Mouse (Mus musculus): Measurements from ENCODE around the gene Itga6.

The Itga6 gene

DNA sequence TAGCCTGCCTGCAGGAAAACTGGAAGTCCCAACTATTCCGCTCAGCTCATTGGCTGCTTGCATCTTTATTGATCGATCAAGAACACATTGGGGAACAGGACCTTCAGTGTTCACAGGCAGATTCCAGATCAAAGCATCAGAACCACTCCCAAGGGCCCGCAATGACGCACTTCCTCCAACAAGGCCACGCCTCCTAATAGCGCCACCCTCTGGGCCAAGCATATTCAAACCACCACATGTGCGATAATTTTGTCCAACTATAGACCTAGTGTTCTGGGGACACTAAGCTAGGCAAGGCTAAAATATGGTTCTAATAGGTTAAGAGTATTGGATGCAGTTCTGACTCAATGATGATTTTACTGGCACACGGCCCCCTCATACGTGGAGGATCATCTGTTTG is 15.7 kb downstream of the Itga6 start:
- no peak for DNase-seq (ENCODE audit: low read depth, low spot score)

- no peak for DNase-seq (ENCODE audit: low read depth, low spot score)
Measured at GRCm38 (mm10) chr2:71764525-71764924, 19.1 kb downstream of the Itga6 start.

DNA sequence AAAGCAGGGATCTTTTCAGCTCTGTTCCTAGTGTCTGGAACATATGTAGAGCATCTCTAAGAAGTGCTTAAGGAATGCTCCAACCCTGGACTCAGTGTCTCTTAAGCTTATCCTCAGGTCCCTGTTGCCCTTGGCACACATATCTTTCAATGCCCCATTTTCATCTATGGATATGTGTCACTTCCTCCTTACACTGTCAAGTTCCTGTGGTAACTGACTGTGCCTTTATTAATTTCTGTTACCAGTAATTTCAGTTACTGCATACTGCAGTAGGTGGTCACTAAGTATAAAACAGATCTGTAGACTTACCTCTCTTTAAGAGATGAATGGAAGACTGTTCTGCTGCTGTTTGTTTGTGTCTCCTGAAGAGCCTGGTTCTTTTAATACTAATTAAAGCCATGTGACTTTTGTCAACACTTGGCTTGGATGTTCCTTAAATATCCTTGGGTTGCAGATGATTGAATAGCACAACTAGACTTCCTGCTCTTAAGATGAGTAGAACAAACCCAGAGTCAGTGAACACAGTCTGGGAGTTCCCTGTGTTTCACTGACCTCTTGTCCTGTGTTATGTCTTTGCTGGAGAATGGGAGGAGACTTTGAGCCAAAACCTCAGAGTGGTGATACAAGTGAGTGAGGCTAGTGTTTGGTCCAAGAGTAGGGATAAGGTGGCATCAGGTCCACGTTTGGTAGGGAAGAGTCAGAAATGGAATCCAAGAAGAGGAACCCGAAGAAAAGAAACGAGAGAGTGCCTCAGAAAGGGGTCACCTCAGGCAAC is 19.7 kb downstream of the Itga6 start:
- DNase-seq (ENCODE audit: low read depth, low spot score): no peak

GRCm38 (mm10) chr2:71766007-71766406 is 20.6 kb downstream of the Itga6 start:
- DNase-seq (ENCODE audit: low read depth, low spot score): no peak

DNA sequence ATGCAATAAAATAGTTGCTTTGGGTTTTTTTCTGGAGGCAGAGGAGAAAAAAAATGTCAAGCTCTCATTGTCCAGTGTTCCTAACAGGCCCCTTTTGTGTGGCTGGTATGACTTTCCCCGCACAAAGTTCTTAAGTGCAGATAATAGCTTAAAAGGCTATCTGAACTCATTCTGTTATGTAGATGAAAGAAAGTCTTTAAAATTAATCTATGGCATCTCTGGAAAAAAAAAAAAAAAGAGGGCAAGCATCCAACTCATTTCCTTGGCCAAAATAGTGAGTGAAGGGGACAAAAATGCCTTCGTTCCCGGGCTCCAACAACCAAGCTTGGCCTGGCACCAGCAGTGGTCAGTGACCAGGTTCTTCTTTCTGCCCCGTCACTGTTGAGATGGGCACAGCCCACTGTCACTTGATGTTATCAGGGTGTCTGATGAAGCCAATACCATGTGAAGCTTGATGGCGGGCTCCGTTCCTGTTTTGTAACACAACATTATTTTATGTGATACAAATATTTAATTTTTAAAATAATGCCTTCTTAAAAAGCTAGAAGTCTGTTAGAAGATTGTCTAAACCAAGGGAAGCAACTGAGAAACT is 21.7 kb downstream of the Itga6 start:
- DNase-seq (ENCODE audit: low read depth, low spot score): no peak

GRCm38 (mm10) chr2:71771762-71772161 is 26.3 kb downstream of the Itga6 start:
- no peak for DNase-seq (ENCODE audit: low read depth, low spot score)

GRCm38 (mm10) chr2:71773714-71774113 is 28.3 kb downstream of the Itga6 start:
- no peak for DNase-seq (ENCODE audit: low read depth, low spot score)

DNA sequence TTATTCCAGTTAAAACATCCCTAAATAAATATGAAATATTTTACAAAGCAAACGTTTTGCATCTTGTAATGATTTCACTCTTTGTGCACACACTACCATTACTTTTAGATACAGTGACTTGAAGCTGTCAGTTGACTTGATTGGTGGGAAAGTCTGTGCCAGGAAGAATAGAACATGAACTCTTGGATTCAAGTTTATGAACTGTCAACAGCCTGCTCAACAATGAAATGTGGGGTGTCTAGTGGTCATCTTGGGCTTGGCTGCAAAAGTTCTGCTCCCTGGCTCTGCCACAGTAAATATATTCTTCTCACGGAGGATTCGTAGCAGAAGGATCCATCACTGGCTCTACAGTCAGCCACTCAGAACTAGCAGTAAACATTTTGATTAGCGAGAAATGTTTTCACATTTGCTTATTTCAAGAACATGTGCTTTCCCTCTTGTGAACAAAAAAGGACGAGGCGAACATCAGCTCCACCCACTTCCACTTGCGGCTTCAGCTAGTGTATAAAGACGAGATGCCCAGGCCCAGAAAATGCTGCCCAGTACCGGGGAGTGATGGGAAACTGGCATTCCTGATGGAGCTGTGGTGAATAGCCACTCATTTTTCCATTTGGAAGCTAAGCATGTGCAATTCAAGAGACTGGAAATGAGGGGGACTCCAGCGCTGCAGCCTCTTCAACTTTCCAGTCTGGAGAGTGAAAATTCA is 29.0 kb downstream of the Itga6 start:
- DNase-seq (ENCODE audit: low read depth, low spot score): no peak

DNA sequence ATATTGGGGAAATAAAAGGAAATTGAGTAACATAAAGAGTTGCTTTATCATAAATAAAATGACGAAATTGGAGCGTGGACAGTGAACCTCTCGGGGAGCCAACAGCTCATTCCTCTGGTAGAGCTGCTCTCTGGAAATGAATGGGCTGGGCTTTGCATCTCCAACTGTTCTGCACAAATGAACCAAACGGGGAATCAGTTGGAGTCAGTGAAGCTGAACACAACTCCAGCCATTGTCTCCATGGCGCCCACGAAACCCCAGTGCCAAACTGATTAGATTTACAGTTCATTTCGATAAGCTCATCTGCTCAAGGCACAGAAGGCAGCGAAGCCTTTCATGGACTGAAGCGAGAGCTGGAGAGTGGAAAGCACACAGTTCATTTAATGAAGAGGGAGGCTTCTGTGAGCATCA is 29.8 kb downstream of the Itga6 start:
- peak; percentile 52 for DNase-seq (ENCODE audit: low read depth, low spot score)

- peak; percentile 25 for DNase-seq (ENCODE audit: low read depth, low spot score)
Measured at GRCm38 (mm10) chr2:71779266-71779888, 34.0 kb downstream of the Itga6 start.

GRCm38 (mm10) chr2:71780016-71780415 is 34.6 kb downstream of the Itga6 start:
- peak; percentile 25 for DNase-seq (ENCODE audit: low read depth, low spot score)

DNA sequence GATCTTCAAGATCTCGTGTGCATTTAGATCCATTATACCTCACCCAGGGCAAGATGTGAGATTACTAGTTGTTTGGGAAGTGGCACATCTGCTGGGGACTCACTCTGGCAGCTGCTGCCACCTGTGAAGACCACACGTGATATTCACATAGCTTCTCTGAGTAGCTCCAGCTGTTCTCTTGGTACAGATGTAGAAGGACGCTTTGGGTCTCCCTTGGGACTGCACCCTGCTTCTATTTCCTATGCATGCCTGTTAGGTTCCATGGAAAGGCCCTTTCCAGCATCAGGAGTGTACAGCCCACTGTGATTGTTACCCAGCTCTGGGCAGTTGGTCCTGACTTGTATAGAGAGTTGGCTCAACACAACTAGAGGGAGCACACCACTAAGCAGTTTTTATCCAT is 39.8 kb downstream of the Itga6 start:
- no peak for DNase-seq (ENCODE audit: low read depth, low spot score)

DNA sequence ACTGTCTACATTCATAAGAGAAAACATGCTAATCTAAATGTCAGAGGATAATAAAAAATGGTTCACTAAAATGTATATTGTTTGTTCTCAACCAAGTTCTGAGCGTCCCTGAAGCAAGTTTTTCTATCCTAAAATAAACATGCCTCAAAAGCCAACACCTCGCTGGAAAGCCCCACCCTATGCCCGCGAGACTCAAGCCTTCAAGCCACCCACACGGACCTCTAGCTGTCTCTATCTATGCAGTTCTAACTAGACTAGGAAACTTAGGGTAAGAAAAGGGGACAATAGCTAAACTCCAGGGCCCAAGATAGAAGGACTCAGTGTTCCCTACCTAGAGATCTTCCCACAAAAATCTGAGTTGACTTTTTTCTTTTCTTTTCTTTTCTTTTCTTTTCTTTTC is 40.6 kb downstream of the Itga6 start:
- DNase-seq (ENCODE audit: low read depth, low spot score): no peak

- peak; percentile 68 for DNase-seq (ENCODE audit: low read depth, low spot score)
Measured at GRCm38 (mm10) chr2:71786591-71787155, 41.3 kb downstream of the Itga6 start.

- DNase-seq (ENCODE audit: low read depth, low spot score): peak; percentile 44
Measured at GRCm38 (mm10) chr2:71787156-71787590, 41.8 kb downstream of the Itga6 start.

DNA sequence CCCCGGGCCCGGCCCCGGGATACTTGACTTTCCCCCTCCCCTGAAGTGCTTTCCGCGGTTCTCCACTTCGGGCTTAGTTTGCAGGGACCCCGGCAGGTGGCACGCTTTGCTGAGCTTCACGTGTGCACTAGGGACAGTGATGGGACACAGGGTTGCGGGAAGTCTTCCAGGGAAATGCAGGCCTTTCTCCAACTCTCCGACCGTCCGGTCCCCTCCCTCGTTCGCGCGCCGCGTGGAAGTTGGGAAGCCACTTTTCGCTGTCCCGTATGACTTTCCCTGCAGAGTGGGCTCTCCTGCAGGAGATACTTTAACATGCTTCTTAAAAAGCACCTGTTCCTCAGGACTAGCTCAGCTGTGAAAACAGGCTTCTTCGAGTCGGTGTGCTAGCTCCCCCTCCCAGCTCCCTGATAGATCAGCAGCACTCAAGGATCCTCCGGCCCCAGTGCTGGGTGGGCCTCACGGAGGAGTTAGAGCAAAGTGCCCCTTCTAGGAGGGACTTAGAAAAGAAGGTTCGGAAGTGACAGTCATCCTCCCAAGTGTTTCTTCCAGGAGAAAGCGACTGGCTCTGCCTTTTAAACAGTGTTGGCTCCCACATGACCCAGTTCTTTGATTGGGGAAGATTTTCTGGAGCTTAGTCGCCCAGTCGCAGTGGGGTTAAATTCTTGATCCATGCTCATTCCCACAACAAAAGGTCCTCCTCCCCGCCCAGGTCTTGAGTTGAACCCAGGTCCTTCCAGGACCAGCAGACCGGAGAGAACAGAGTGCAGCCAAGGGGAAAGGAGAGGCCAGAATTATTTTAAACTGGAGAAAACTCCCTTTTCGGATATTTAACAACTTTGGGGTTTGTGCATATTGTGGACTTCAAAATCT is 42.4 kb downstream of the Itga6 start:
- DNase-seq (ENCODE audit: low read depth, low spot score): peak; percentile 30

DNA sequence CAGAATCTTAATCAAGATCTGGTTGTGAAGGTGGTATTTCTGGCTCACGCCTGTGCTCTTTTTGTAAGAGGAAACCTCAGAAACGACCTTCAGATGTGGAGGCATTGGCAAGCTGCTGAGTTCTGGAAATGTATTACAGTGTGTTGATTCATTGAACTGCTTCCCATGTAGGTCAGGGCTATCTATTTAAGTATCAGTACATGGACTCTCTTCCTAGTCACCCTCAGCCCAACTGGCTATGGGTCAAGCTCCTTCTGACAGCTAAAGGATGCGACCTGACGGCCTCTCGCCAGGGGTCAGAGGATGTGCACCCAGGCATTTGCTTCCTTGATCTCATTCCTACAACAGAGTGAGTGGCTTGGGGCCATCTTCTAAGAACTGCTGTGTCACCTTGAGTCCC is 45.3 kb downstream of the Itga6 start:
- no peak for DNase-seq (ENCODE audit: low read depth, low spot score)

DNA sequence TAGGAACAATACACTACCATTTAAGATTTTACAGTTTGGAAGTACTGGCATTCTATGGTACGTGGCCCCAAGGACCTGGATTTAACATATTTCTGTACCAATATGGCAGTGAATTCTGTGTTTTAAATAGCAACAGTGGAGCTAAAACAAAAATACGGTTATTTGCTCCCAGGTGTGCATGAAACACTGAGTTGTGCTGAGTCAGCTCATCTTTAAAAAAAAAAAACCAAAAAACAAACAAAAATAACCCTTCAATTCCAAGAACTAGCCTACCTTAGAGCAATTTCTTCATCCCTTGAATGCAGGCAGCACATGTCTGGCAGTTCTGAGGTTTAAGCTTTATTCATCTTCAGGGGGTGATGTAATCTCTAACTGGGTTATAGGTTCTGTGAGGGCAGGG is 45.8 kb downstream of the Itga6 start:
- no peak for DNase-seq (ENCODE audit: low read depth, low spot score)

DNA sequence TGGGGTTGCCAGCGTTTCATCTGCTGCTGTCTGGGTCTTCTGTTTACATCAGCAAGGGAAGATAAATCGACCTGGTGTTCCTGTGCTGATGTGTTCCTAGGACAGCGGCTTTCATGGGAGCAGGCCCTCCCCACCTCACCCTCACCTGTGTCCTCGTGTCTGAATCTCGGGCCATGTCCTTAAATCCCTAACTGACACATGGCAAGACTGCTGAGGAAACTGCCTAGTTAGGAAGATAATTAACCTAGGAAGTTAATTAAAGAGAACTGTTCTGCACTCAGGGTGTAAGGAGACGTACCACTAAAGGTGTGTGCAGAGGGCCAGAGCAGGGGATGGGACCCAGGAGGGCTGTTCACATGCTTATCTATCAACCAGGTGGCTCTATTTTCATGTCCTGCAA is 48.7 kb downstream of the Itga6 start:
- no peak for DNase-seq (ENCODE audit: low read depth, low spot score)

DNA sequence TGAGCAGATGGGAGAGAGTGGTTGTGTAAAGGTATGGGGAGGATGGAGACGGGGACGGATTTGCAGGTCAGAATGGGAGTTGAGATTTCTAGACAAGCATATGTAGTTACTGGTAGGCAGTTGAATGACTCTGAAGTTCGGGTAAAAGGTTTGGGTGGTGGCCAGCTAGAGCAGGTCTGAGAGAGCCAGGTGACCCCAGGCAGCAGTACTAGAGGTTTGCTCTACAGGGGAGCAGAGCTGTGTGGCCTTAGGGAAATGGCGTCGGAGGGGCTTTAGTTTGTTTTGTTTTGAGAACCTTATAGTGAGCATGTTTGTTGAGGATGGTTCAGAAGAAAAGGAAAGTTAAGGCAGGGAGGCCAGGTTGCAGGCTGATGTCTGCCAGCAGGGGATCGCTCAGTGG is 51.4 kb downstream of the Itga6 start:
- DNase-seq (ENCODE audit: low read depth, low spot score): no peak

DNA sequence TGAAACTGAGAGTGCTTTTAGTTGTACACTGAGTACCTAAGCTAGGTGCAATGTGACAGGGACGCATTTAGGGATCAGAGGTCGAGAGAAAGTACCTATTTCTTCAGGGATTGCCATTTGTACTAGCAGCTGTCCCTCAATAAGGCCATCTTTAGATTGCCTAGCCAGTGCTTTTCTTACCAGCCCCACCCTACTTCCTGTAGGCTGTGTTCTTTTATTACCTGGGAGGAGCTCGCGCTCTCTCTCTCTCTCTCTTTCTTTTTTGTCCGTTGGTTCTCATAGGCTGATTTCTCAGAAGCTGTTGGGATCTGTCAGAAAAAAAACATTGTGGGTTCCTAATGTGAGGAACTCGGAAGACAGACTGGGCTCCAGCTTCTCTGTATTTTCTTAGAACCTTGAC is 55.4 kb downstream of the Itga6 start:
- DNase-seq (ENCODE audit: low read depth, low spot score): no peak

All from mesoderm, embryonic 11.5 days (tissue).